Mouse (Mus musculus) neutrophil, adult 5-6 weeks (primary cell): ENCODE measurements around the gene Ccdc9b. TPM values are rescaled to one million over a fixed set of nuclear protein-coding genes. Genes with fewer than 3 reads are reported as not detected.

Source experiments
- ATAC-seq: fragments of 151-379, 151-347 bp; 2 replicates; pipeline ENCODE4 v1.8.0; 2017; ENCODE audit warnings: mild to moderate bottlenecking, moderate TSS enrichment; ENCODE audit not compliant: insufficient number of reproducible peaks, poor library complexity, low FRiP score, severe bottlenecking; ENCODE audit errors: extremely low read depth
- total RNA-seq: library from RNA; stranded (forward); fragments of 200-1000 nt; gene quantifications from 2 replicates; pipeline ENCODE4 v1.2.3, GENCODE M21; 2017

The Ccdc9b gene
- total RNA-seq, 1 experiment from 2014 or later = not detected

- ATAC-seq = 0 out of 2 replicates have a peak, but pooled peaks have one; percentile 37
Observed at GRCm38 (mm10) chr2:118779504-118780480, 17.3 kb upstream of the Ccdc9b start, which contains the start of gene Disp2. Disp2 (plus strand) TSS chr2:118779719.

GRCm38 (mm10) chr2:118779065-118779464 is 16.6 kb upstream of the Ccdc9b start:
- ATAC-seq = no peak

GRCm38 (mm10) chr2:118778418-118778817 is 16.0 kb upstream of the Ccdc9b start:
- ATAC-seq = no peak

GRCm38 (mm10) chr2:118776295-118776694 is 13.8 kb upstream of the Ccdc9b start:
- no peak for ATAC-seq

GRCm38 (mm10) chr2:118775846-118776245 is 13.4 kb upstream of the Ccdc9b start:
- ATAC-seq = no peak

- no peak for ATAC-seq
Observed at GRCm38 (mm10) chr2:118775396-118775795, 12.9 kb upstream of the Ccdc9b start.

GRCm38 (mm10) chr2:118774536-118774935 is 12.1 kb upstream of the Ccdc9b start:
- no peak for ATAC-seq

- ATAC-seq = no peak
Observed at GRCm38 (mm10) chr2:118772158-118772874, 9.9 kb upstream of the Ccdc9b start, which contains the start of gene Phgr1. Phgr1 (plus strand) TSS chr2:118772769.

- ATAC-seq = no peak
Observed at GRCm38 (mm10) chr2:118766041-118767033, 3.9 kb upstream of the Ccdc9b start.

GRCm38 (mm10) chr2:118764875-118765274 is 2.4 kb upstream of the Ccdc9b start:
- no peak for ATAC-seq

- ATAC-seq = no peak
Observed at GRCm38 (mm10) chr2:118764094-118764831, 1.8 kb upstream of the Ccdc9b start.

- ATAC-seq = no peak
Observed at GRCm38 (mm10) chr2:118763469-118763868, 1.0 kb upstream of the Ccdc9b start.

- ATAC-seq = no peak
Observed at GRCm38 (mm10) chr2:118762784-118763148, 305 bp upstream of the Ccdc9b start.

GRCm38 (mm10) chr2:118761358-118761757 is 1.1 kb downstream of the Ccdc9b start:
- no peak for ATAC-seq

- ATAC-seq = no peak
Observed at GRCm38 (mm10) chr2:118760311-118761025, 2.0 kb downstream of the Ccdc9b start.

GRCm38 (mm10) chr2:118759828-118760227 is 2.6 kb downstream of the Ccdc9b start:
- peak; percentile 79 for ATAC-seq

GRCm38 (mm10) chr2:118756103-118756502 is 6.4 kb downstream of the Ccdc9b start:
- ATAC-seq = no peak
